Mouse (Mus musculus): Measurements from ENCODE around the gene Slc25a29. TPM values are rescaled to one million over a fixed set of nuclear protein-coding genes. Genes with fewer than 3 reads are reported as not detected.

Slc25a29 gene
- polyA plus RNA-seq, 1 experiment from 2014 or later = 12.4 TPM

DNA sequence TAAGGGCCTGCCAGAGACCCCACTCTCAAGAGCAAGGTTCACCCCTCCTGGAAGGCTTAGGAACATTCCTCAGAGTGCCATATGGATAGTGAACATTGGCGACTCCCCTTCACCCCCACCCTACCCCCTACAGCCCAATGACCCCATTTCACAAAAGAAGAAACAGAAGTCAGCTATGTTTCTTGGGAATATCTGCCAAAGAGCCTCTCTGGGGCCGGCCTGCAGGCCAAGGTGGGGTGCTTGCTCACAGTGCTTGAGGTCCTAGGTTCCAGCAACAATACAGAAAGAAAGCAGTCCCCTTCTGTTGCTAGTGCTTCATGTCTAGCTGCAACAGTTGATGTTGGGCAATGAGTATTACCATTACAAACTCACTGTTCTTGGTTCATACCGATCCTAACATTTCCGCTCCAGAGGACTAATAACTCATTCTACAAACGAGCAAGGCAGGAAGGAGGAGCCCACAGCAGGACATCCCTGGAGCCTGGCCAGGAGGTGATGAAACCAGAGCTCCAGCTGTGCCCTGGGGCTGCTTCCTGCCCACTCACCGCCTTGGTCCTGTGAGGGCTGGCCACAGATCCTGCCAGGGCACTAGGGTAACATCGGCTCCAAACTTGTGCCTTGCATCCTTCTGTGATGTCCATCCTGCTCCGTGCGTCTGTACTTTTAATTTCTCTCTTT, 3.6 kb downstream of the Slc25a29 start:
- WGBS = 77% methylated on average over 9 of the region's 9 CpGs
- H3K36me3 ChIP-seq = peaks cover 43% of the 10 kb centered on the region
- H3K27ac ChIP-seq (replicated peaks) = no peak overlapping the region
- DNase-seq (ENCODE audit: low spot score) = no peak
- no peak overlapping the region for H3K4me3 ChIP-seq
- peaks cover 18% of the 10 kb centered on the region for H3K27me3 ChIP-seq (ENCODE audit: low read depth, poor library complexity, severe bottlenecking)
- peaks cover 32% of the 10 kb centered on the region for H3K4me1 ChIP-seq
- H3K9me3 ChIP-seq (replicated peaks) = no peaks in the 10 kb centered on the region

DNA sequence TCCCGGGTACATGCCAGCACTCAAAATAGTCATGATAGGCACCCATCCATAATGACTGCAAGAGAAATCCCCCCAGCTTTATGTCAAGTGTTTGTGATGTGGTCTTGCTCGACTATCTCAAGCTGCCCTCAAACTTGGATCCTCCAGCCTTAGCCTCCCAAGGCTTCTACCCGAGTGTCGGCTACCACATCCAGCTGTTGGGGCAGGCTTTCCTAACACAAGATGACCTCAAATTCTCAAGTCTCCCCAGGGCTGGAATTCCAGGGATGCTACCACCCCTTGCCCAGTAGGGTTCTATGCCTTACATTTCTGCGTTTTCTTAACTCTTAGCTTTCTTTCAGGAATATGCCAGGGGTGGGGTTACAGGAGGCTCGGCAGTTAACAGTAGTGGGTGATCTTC, 5.3 kb downstream of the Slc25a29 start:
- WGBS = 84% methylated on average over 6 of the region's 6 CpGs
- no peak overlapping the region for H3K27ac ChIP-seq (replicated peaks)
- H3K27me3 ChIP-seq (ENCODE audit: low read depth, poor library complexity, severe bottlenecking) = peaks cover 18% of the 10 kb centered on the region
- H3K4me1 ChIP-seq = peaks cover 16% of the 10 kb centered on the region
- peaks cover 55% of the 10 kb centered on the region for H3K36me3 ChIP-seq
- no peaks in the 10 kb centered on the region for H3K9me3 ChIP-seq (replicated peaks)
- no peak for DNase-seq (ENCODE audit: low spot score)
- no peak overlapping the region for H3K4me3 ChIP-seq

DNA sequence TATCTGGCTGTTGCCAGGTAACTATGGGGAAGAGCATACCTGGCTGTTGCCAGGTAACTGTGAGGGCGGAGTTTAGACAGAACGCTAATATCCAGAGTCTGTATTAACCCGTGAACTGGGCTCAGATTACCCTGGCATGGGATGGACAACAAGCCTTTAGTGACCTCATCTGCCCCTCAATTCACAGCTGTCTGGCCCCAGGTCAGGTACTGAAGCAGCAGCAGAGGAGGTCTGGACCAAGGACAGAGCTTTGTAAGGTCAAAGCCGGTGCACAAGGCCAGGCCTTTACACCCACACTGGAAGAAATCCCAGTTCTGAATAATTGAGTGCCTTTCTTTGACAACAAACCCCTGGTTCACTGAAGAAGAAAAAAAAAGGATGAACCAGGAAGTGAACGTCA, 6.0 kb downstream of the Slc25a29 start:
- peaks cover 9% of the 10 kb centered on the region for H3K4me1 ChIP-seq
- WGBS = 91% methylated on average over 5 of the region's 5 CpGs
- DNase-seq (ENCODE audit: low spot score) = no peak
- no peak overlapping the region for H3K27ac ChIP-seq (replicated peaks)
- peaks cover 55% of the 10 kb centered on the region for H3K36me3 ChIP-seq
- no peaks in the 10 kb centered on the region for H3K9me3 ChIP-seq (replicated peaks)
- H3K4me3 ChIP-seq = no peak overlapping the region
- H3K27me3 ChIP-seq (ENCODE audit: low read depth, poor library complexity, severe bottlenecking) = peaks cover 13% of the 10 kb centered on the region

DNA sequence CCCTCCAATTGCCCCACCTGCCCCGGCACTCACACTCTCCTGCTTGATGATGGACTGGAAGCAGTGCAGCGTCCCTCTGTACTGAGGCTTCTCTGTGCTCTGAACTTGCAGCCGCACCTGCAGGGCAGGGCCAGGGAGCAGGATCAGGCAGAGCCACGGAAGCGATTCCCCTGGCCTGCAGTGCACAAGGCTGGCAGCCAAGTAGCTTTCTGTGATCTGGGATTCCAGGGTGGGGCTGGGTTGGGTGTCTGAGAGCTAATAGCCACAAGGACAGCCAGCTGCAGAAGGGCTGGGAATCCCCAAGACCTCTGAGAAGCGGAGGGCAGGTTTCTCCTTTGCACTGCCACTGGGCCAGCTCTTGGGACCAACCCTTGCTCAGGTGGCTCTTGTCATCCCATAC, 8.0 kb downstream of the Slc25a29 start:
- DNase-seq (ENCODE audit: low spot score) = no peak
- H3K4me3 ChIP-seq = no peak overlapping the region
- no peaks in the 10 kb centered on the region for H3K9me3 ChIP-seq (replicated peaks)
- peaks cover 41% of the 10 kb centered on the region for H3K36me3 ChIP-seq
- no peaks in the 10 kb centered on the region for H3K27me3 ChIP-seq (ENCODE audit: low read depth, poor library complexity, severe bottlenecking)
- no peak overlapping the region for H3K27ac ChIP-seq (replicated peaks)
- no peaks in the 10 kb centered on the region for H3K4me1 ChIP-seq
- WGBS = 97% methylated on average over 6 of the region's 6 CpGs

DNA sequence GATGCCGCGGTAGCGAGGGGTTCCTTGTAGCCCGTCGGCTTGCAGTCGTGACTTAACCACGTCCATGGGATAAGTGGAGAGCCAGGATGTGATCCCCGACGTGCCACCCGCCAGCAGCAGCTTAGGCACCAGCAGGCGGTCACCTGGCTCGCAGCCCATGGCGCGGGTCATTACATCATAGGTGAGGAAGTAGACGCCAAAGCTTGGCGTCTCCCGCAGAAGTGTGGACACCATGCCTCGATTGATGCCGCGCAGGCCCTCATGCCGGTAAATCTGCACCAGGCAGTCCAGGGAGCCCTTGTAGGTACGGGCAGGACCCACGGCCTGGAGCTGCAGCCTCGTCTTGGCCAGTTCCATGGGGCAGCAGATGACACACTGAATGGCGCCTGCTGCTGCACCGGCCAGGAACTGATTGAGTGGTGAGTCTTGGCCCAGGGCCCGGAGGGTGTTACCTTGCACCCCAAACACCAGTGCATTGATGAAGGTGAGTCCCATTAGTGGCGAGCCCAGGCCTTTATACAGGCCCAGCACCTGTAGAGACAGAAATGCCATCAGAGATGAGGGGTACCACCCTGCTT, 8.6 kb downstream of the Slc25a29 start:
- H3K9me3 ChIP-seq (replicated peaks) = no peaks in the 10 kb centered on the region
- WGBS = 95% methylated on average over 28 of the region's 28 CpGs

DNA sequence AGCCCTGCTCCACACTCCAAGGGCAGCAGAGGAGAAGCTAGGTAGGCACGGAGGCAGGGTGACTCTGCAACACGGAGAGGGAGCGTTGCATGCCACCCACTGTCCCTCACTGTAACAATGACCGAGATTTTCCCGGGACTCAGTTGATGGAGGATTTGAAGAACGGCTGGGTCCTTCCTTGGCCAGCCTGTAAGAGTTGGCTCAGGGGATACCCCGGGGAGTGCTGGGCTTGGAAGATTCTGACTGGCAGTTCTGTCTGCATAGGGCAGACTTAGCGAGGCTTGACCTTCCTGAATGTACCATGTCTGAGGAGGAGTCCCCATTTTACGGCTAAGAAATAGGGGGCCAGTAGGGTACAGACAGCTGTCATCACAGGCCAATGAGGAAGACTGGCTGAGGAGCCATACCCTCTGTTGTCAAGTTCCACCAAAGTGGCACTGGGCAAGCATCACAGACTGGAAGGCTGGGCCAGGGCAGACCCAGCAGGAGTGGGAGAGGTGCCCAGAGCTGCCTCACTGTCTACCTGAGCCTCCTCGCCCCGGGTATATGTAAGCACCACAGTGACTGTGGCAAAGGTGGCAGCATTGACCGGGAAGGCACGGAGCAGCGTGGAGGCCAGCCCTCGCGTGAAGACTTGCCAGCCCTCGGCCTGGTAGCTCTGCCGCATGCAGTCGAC, 9.3 kb downstream of the Slc25a29 start:
- 94% methylated on average over 19 of the region's 19 CpGs for WGBS
- Histone ChIP-seq H3K27me3 (ENCODE audit: low read depth, poor library complexity, severe bottlenecking) (no peaks in the 10 kb centered on the region), H3K4me3 (no peak overlapping the region), H3K9me3 (replicated peaks) (no peaks in the 10 kb centered on the region), H3K27ac (replicated peaks) (no peak overlapping the region), H3K4me1 (no peaks in the 10 kb centered on the region), H3K36me3 (peaks cover 41% of the 10 kb centered on the region)
- DNase-seq (ENCODE audit: low spot score) = no peak

More for the DNA sequence above, 8.6 kb downstream of the Slc25a29 start:
- DNase-seq (ENCODE audit: low spot score) = no peak
- Histone ChIP-seq H3K36me3 (peaks cover 41% of the 10 kb centered on the region), H3K27ac (replicated peaks) (no peak overlapping the region), H3K27me3 (ENCODE audit: low read depth, poor library complexity, severe bottlenecking) (no peaks in the 10 kb centered on the region), H3K4me3 (no peak overlapping the region), H3K4me1 (no peaks in the 10 kb centered on the region)

DNA sequence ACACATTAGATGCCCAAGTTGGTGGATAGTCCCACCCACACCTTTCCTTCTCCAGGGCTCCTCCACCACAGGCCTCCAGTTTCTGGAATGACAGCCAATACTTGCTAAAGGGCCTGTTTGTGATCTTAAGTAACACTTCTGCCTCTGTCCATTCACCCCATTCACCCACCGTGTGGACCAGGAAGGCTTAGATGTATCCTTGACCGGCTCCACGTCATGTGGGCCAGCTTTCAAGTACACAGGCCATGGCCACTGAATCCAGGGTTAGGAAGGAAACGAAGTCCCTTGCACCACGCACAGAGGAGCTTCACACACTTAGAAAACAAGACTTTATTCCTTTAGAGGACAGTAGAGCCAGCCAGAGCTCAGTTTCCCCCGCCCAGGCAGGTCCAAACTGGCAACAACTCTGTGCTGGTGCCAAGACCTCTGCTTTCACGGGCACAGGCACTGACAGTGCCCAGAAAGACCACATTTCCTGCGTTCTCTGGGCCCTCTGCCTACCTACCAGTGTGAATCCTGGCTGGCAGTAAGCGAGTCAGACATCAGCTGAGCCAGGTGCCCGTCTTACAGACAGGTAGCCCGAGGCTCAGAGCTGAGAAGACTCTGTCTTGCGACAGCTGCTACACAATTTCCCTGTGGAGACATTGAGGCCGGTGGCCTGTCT, 10.0 kb downstream of the Slc25a29 start:
- no peaks in the 10 kb centered on the region for H3K9me3 ChIP-seq (replicated peaks)
- H3K36me3 ChIP-seq = peaks cover 38% of the 10 kb centered on the region
- DNase-seq (ENCODE audit: low spot score) = no peak
- H3K4me1 ChIP-seq = no peaks in the 10 kb centered on the region
- no peaks in the 10 kb centered on the region for H3K27me3 ChIP-seq (ENCODE audit: low read depth, poor library complexity, severe bottlenecking)
- WGBS = 94% methylated on average over 13 of the region's 13 CpGs
- no peak overlapping the region for H3K27ac ChIP-seq (replicated peaks)
- no peak overlapping the region for H3K4me3 ChIP-seq

DNA sequence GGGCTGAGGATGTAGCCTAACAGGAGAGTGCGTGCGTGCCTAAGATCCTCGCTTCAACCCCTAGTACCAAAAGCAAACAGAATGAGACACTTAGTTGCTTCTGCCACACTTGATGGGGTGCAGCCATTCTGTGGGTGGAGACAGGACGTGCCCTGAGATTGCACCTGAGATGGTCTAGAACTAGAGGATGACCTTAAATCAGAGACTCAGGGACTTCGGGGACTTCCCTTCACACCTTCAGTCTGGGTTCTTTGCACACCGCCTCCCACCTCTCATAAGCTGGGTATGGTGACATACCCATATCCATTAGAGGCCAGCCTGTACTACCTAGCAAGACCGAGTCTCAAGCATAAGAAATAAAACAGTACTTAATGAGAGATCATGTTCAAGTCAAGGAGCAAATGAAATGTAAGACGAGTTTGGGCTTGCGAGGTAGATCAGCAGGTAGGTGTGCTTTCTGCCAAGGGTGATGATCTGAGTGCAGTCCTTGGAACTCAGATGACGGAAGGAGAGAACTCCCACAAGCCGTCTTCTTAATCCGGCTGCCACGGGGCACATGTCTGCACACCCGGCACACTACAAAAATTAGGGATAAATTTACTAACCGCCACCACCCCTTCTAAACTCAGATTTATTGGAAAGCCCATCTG, 11.3 kb downstream of the Slc25a29 start:
- H3K36me3 ChIP-seq = peaks cover 39% of the 10 kb centered on the region
- H3K27me3 ChIP-seq (ENCODE audit: low read depth, poor library complexity, severe bottlenecking) = no peaks in the 10 kb centered on the region
- H3K4me3 ChIP-seq = no peak overlapping the region
- H3K9me3 ChIP-seq (replicated peaks) = no peaks in the 10 kb centered on the region
- no peaks in the 10 kb centered on the region for H3K4me1 ChIP-seq
- no peak for DNase-seq (ENCODE audit: low spot score)
- no peak overlapping the region for H3K27ac ChIP-seq (replicated peaks)
- 96% methylated on average over 15 of the region's 15 CpGs for WGBS

DNA sequence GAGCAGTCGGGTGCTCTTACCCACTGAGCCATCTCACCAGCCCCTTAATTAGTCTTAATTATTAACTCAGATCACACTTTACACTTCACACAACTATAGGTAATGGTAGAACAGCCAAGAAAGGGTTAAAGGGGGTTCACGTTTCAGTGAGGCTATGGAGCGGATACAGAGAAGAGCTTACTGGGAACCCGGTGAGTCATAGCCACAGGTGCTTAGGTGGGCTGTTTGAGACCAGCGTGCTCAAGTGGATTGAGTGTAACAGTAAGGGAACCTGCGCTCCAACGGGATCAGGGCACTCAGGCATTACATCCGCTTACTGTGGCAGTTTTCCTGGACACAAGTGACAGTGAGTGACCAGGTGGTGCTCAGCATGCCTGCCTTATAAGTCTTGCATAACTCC, 12.6 kb downstream of the Slc25a29 start:
- H3K27me3 ChIP-seq (ENCODE audit: low read depth, poor library complexity, severe bottlenecking) = no peaks in the 10 kb centered on the region
- peaks cover 42% of the 10 kb centered on the region for H3K36me3 ChIP-seq
- H3K4me1 ChIP-seq = no peaks in the 10 kb centered on the region
- DNase-seq (ENCODE audit: low spot score) = no peak
- 83% methylated on average over 8 of the region's 8 CpGs for WGBS
- no peak overlapping the region for H3K27ac ChIP-seq (replicated peaks)
- no peak overlapping the region for H3K4me3 ChIP-seq
- no peaks in the 10 kb centered on the region for H3K9me3 ChIP-seq (replicated peaks)

DNA sequence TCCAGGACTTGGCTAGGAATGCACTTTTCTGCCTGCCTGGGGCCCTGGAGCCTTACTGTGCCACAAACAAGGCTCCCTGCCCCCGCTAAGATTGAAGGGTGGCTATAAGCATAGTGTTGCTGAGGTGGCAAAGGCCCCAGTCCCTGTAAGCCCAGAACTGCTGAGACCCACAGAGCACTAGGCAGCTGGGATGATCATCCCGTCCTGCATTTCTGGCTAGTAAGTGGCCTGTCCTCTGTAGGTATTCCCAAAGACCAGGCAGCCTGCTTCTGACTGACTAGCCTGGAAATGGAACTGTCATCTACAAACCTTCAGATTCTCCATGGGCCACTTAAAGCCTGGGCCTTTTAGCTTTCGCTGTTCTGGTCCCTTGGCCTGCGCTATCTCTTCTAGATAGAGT, 15.2 kb downstream of the Slc25a29 start:
- Histone ChIP-seq H3K4me3 (no peak overlapping the region), H3K27ac (replicated peaks) (no peak overlapping the region), H3K4me1 (no peaks in the 10 kb centered on the region), H3K36me3 (peaks cover 43% of the 10 kb centered on the region), H3K9me3 (replicated peaks) (no peaks in the 10 kb centered on the region), H3K27me3 (ENCODE audit: low read depth, poor library complexity, severe bottlenecking) (no peaks in the 10 kb centered on the region)
- no peak for DNase-seq (ENCODE audit: low spot score)
- WGBS = 90% methylated on average over 4 of the region's 4 CpGs

DNA sequence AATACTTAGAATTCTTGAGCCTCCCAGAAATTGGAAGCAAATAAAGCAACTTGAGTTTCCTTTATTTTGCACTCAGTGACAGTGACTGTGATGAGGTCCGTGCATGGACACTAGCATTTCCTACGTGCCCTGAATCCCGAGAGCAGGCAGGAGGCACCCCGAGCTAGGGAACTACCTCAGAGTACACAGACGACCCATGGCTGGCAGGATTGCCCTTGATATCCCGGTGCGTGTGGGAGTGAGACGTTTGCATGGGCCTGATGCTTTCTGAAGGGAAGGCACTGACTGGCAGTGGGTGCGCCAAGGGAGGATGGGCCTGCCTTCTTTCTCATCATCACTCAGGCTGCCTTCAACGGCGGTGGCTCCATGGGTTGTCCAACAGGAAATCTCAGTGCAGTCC, 19.1 kb downstream of the Slc25a29 start:
- Histone ChIP-seq H3K4me1 (no peaks in the 10 kb centered on the region), H3K36me3 (peaks cover 72% of the 10 kb centered on the region), H3K27me3 (ENCODE audit: low read depth, poor library complexity, severe bottlenecking) (no peaks in the 10 kb centered on the region), H3K9me3 (replicated peaks) (no peaks in the 10 kb centered on the region), H3K27ac (replicated peaks) (no peak overlapping the region), H3K4me3 (no peak overlapping the region)
- 90% methylated on average over 11 of the region's 11 CpGs for WGBS
- DNase-seq (ENCODE audit: low spot score) = no peak

DNA sequence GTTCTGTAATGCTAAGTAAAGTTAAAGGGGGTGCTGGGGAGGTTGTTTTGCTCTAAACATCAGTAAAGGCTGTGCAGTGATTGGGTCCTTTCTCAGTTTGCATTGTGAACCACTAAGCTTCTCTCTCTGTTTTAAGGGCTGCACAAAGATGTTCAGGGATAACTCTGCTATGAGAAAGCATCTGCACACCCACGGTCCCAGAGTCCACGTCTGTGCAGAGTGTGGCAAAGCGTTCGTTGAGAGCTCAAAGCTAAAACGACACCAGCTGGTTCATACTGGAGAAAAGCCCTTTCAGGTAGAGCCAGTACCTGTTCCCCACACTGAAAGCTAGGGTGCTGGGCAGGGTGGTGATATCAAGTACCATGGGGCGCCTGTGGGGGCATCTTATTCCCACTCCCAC, 21.2 kb downstream of the Slc25a29 start:
- H3K27ac ChIP-seq (replicated peaks) = no peak overlapping the region
- peaks cover 80% of the 10 kb centered on the region for H3K36me3 ChIP-seq
- H3K4me3 ChIP-seq = no peak overlapping the region
- no peaks in the 10 kb centered on the region for H3K4me1 ChIP-seq
- no peak for DNase-seq (ENCODE audit: low spot score)
- WGBS = 94% methylated on average over 6 of the region's 6 CpGs
- H3K27me3 ChIP-seq (ENCODE audit: low read depth, poor library complexity, severe bottlenecking) = no peaks in the 10 kb centered on the region
- no peaks in the 10 kb centered on the region for H3K9me3 ChIP-seq (replicated peaks)
